Mouse (Mus musculus) myocyte (in vitro differentiated cells): ENCODE measurements around the gene Krtap5-1. TPM values are rescaled to one million over a fixed set of nuclear protein-coding genes. Genes with fewer than 3 reads are reported as not detected.
"Not testable (repeated sequence)": the region's sequence is repeated elsewhere in the genome, so short reads cannot be mapped to it uniquely, and the experiment has no call there.

ENCODE experiments used
- H3K27me3 ChIP-seq: one replicate; pipeline ENCODE4 v1.6.1; 2011; ENCODE audit not compliant: control insufficient read depth, insufficient read depth, insufficient read length
- H3K36me3 ChIP-seq: one replicate; pipeline ENCODE4 v1.6.1; 2011; ENCODE audit not compliant: control insufficient read depth, insufficient read depth
- H3K4me2 ChIP-seq: one replicate; pipeline ENCODE4 v1.6.1; 2011; ENCODE audit warnings: low read depth, control low read depth
- H3K4me3 ChIP-seq: one replicate; pipeline ENCODE4 v1.5.1; 2011; ENCODE audit warnings: mild to moderate bottlenecking, control low read depth, moderate library complexity
- H3K79me2 ChIP-seq: one replicate; pipeline ENCODE4 v1.6.1; 2011; ENCODE audit not compliant: control insufficient read depth, insufficient read depth
- H3ac ChIP-seq: one replicate; pipeline ENCODE4 v1.6.1; 2011; ENCODE audit not compliant: control insufficient read depth, insufficient read length
- CEBPB ChIP-seq: IDR thresholded peaks from 2 replicates; pipeline ENCODE4 v1.6.1; 2011; ENCODE audit warnings: mild to moderate bottlenecking, moderate library complexity; ENCODE audit not compliant: poor library complexity, insufficient read depth, severe bottlenecking
- E2F4 ChIP-seq: IDR thresholded peaks from one replicate; pipeline ENCODE4 v1.6.1; 2011; ENCODE audit warnings: mild to moderate bottlenecking, control low read depth, moderate library complexity; ENCODE audit not compliant: insufficient read depth
- MAX ChIP-seq: IDR thresholded peaks from one replicate; pipeline ENCODE4 v1.6.1; 2011; ENCODE audit warnings: low read depth, mild to moderate bottlenecking, control low read depth
- MYOD1 ChIP-seq, 3 experiments: IDR thresholded peaks; one replicate each; pipeline ENCODE4 v1.6.1; 2011; ENCODE audit warnings: control low read depth in 2 of 3, low read depth in 2 of 3, mild to moderate bottlenecking in 2 of 3, moderate library complexity in 1 of 3; ENCODE audit not compliant: insufficient read length in 2 of 3, control insufficient read depth in 1 of 3
- MYOG ChIP-seq, 3 experiments: IDR thresholded peaks; one replicate each; pipeline ENCODE4 v1.6.1; 2011; ENCODE audit warnings: control low read depth in 2 of 3, low read depth in 2 of 3, mild to moderate bottlenecking in 2 of 3; ENCODE audit not compliant: insufficient read length in 2 of 3, control insufficient read depth in 1 of 3, insufficient read depth in 1 of 3
- POLR2A ChIP-seq: IDR thresholded peaks from one replicate; pipeline ENCODE4 v1.6.1; 2011; ENCODE audit warnings: low read depth, mild to moderate bottlenecking, control low read depth, moderate library complexity; ENCODE audit not compliant: insufficient read length
- POLR2AphosphoS2 ChIP-seq: IDR thresholded peaks from one replicate; pipeline ENCODE4 v1.6.1; 2011; ENCODE audit warnings: low read depth, control low read depth; ENCODE audit not compliant: insufficient read length
- REST ChIP-seq: IDR thresholded peaks from one replicate; pipeline ENCODE4 v1.6.1; 2011; ENCODE audit warnings: mild to moderate bottlenecking, control low read depth, moderate library complexity; ENCODE audit not compliant: insufficient read depth, insufficient read length
- SRF ChIP-seq: IDR thresholded peaks from one replicate; pipeline ENCODE4 v1.6.1; 2011; ENCODE audit warnings: low read depth; ENCODE audit not compliant: control insufficient read depth, insufficient read length
- TCF12 ChIP-seq: IDR thresholded peaks from one replicate; pipeline ENCODE4 v1.6.1; 2011; ENCODE audit warnings: mild to moderate bottlenecking, control low read depth; ENCODE audit not compliant: poor library complexity, insufficient read depth, severe bottlenecking
- TCF3 ChIP-seq: IDR thresholded peaks from one replicate; pipeline ENCODE4 v1.6.1; 2011; ENCODE audit warnings: low read depth, control low read depth; ENCODE audit not compliant: insufficient read length
- USF1 ChIP-seq: IDR thresholded peaks from one replicate; pipeline ENCODE4 v1.6.1; 2011; ENCODE audit warnings: low read depth, mild to moderate bottlenecking, control low read depth, moderate library complexity
- polyA plus RNA-seq: library from polyadenylated mRNA; unstranded; fragments of >200 nt; fragmentation: generic; extraction: Trizol; gene quantifications from one replicate; pipeline ENCODE4 v1.2.1, GENCODE M21; 2012; ENCODE audit warnings: missing spikeins

Gene Krtap5-1
- polyA plus RNA-seq, 1 experiment: not detected

DNA sequence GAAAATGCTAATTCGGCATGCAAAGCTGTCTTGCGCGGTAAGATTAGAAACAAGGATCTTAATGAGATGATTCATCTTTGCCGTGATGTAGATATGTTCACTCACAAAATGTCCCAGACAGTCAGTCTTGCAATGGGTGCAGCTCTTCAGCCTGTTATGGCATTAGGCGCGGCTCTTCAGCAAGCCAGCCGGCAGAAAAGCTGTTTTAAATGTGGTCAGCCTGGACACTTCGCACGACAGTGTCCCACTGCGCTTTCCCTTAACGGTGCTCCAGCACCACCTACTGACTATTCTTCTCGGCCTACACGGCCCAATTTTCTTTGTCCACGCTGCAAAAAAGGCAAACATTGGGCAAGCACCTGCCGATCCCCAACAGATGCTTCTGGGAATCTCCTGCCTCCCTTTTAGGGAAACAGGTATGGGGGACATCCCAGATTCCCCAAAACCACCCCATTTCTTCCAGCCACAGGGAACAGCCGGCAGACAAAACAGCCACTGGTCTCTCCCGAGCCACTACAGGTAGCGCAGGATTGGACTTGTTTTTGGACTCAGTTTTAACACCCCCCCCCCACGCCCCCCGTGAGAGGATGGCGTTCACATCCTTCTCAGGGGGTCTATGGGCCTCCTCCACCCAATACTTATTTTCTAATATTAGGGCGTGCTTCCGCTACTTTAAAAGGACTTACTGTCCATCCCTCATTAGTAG, 11.6 kb downstream of the Krtap5-1 start:
- Histone ChIP-seq H3K36me3 (no peaks in the 10 kb centered on the region), H3ac (no peak overlapping the region), H3K27me3 (no peaks in the 10 kb centered on the region), H3K4me2 (peak overlapping the region; percentile 99), H3K4me3 (peak overlapping the region; percentile 49), H3K79me2 (no peaks in the 10 kb centered on the region)
- no peak for TF ChIP-seq MYOD1 (IDR thresholded peaks at IDR 0.05; ENCODE audit: control insufficient read depth in 1 of 3, insufficient read length in 2 of 3, low read depth in 2 of 3)

DNA sequence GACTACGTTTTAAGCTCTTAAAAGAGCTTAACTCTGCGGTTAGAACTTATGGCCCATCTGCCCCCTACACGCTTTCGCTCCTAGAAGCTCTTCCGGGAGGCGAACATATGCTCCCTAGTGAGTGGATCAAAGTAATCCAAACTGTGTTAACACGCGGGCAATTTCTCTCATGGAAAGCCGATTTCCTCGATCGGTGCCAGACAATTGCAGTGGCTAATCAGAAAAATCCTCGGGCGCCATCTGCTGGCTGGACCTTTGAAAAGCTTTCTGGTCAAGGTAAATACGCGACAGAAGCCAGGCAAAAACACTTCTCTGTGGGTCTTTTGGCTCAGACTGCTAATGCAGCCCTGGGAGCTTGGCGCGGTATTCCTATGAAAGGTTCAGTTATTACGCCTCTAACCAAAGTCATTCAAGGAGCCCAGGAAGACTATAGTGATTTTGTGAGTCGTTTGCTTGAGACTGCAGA, 12.3 kb downstream of the Krtap5-1 start:
- Histone ChIP-seq H3K4me3 (peak overlapping the region; percentile 49), H3ac (no peak overlapping the region), H3K4me2 (peak overlapping the region; percentile 99), H3K79me2 (no peaks in the 10 kb centered on the region), H3K36me3 (no peaks in the 10 kb centered on the region), H3K27me3 (peaks cover 2% of the 10 kb centered on the region)
- TF ChIP-seq MYOG (IDR thresholded peaks at IDR 0.05; ENCODE audit: control insufficient read depth in 1 of 3, insufficient read depth in 1 of 3, insufficient read length in 2 of 3, low read depth in 2 of 3) (no peak), MAX (no peak), TCF12 (no peak), POLR2A (no peak), USF1 (no peak), POLR2AphosphoS2 (no peak), MYOD1 (IDR thresholded peaks at IDR 0.05; ENCODE audit: control insufficient read depth in 1 of 3, insufficient read length in 2 of 3, low read depth in 2 of 3) (no peak), TCF3 (no peak), REST (no peak), SRF (no peak)

DNA sequence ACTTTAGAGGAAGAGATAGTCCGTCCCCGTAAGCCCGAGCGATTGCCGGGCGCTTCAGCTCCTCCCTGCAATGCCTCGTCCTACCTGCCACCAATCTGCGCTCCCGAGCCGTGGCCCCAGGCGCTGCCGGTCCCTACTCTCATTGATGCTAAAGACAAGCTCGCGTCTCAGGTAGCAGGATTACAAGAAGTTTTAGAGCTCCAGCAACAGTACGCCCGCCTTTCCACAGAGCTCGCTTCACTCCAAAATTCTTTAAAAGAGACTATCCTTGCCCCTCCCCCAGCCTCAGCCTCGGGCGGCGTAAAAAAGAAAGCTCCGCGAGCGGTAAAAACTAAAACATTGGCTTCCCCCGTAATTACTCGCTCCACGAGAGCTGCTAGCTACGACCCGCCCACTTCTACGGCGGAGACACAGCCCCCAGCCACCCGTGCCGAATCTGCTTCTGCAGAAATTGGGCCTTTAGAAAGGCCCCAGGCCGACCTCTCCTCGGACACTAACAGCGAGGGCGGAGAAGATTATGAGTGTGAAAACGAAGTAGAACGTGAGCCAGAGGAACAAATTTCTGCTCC, 12.8 kb downstream of the Krtap5-1 start:
- peak overlapping the region; percentile 49 for H3K4me3 ChIP-seq
- H3ac ChIP-seq: no peak overlapping the region
- no peak for TF ChIP-seq POLR2A
- no peak for TF ChIP-seq USF1
- no peak for TF ChIP-seq TCF3
- TF ChIP-seq POLR2AphosphoS2: no peak
- no peak for TF ChIP-seq SRF
- TF ChIP-seq MYOG (IDR thresholded peaks at IDR 0.05; ENCODE audit: control insufficient read depth in 1 of 3, insufficient read depth in 1 of 3, insufficient read length in 2 of 3, low read depth in 2 of 3): no peak
- no peak for TF ChIP-seq TCF12
- TF ChIP-seq E2F4: no peak
- TF ChIP-seq CEBPB: no peak
- TF ChIP-seq MYOD1 (IDR thresholded peaks at IDR 0.05; ENCODE audit: control insufficient read depth in 1 of 3, insufficient read length in 2 of 3, low read depth in 2 of 3): no peak
- no peak for TF ChIP-seq REST
- no peak for TF ChIP-seq MAX
- H3K4me2 ChIP-seq: peak overlapping the region; percentile 99
- H3K79me2 ChIP-seq: no peaks in the 10 kb centered on the region
- H3K36me3 ChIP-seq: no peaks in the 10 kb centered on the region
- H3K27me3 ChIP-seq: peaks cover 4% of the 10 kb centered on the region

DNA sequence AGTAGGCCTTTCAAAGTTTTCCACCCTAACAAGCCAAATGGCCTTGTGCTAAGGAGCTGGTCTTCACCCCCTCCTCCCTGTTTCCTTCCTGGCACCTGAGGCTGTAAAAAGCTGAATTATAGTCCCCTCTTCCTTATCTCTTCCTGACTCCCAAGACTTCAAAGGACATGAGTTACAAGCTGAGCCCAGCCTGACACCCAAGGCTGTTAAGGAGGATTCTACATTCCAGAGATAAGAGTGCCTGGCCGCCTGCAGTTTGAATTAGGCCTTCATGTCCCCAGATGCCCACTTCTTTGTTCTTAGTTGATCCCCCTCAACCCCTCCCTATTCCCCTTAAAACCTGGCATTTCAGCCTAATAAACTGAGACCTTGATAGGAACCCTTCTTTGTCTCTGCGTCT, 14.1 kb downstream of the Krtap5-1 start:
- not testable (repeated sequence) for H3K27me3 ChIP-seq, H3K79me2 ChIP-seq, H3K4me3 ChIP-seq, H3K4me2 ChIP-seq, H3ac ChIP-seq, H3K36me3 ChIP-seq

DNA sequence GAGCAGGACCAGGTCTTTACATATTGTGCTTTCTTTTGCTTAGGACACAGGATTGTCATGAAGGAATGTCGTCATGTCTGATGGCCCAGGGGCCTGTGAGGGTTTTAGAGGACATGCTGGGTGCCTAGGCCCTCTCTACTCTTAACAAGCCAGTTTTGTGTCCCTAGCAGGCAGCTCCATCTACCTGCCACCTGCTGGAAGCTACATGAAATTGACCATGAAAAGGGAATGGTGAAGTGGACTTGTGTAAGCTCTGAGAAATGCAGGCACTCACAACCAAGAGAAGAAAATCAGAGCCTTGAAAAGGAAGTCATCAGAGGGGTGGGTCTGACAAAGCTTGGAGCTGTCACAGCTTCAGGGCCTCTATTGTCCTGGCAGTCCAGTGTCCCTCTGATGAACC, 17.6 kb downstream of the Krtap5-1 start:
- H3ac ChIP-seq, H3K4me2 ChIP-seq, H3K27me3 ChIP-seq, H3K4me3 ChIP-seq, H3K79me2 ChIP-seq, H3K36me3 ChIP-seq: not testable (repeated sequence)

DNA sequence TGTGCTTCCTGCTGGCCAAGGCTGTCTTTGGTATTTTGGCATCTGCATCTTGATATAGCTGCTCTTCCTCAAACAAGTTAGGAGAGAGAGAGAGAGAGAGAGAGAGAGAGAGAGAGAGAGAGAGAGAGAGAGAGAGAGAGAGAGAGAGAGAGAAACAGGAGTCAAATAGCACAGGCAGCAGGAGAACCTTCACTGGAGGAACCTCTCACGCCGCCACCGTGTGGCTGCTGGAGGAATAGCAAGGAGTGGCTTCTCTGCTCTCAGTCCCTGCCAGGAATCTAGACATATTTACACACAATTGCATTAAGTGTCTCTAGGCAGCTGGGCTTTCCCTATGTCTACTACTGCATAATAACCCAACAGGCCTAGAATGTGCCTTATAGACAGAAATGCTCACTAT, 18.7 kb downstream of the Krtap5-1 start:
- H3K4me3 ChIP-seq, H3K79me2 ChIP-seq, H3ac ChIP-seq, H3K36me3 ChIP-seq, H3K4me2 ChIP-seq, H3K27me3 ChIP-seq: not testable (repeated sequence)

DNA sequence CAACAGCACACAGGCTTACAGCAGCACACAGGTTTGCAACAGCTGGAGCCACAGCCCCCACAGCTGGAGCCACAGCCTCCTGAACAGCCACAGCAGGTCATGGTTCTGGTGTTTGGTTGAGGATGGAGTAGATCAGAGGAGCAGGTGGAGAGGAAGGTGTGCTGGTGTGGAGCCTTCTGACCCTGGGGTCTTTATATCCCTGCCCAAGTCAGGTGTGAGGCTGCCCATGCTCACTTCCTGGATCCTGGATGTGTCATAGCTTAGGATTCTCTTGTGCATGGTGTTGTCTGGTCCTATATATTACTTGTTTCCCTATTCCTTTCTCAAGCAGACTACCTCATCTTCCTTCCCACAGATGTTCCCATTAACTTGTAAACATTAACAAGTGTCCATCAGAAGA, 22.7 kb downstream of the Krtap5-1 start, which contains the start of gene Gm4559:
Gm4559 (minus strand) TSS at position 101 of the 400 bp plus-strand sequence.
- not testable (repeated sequence) for H3K36me3 ChIP-seq, H3ac ChIP-seq, H3K4me2 ChIP-seq, H3K27me3 ChIP-seq, H3K4me3 ChIP-seq, H3K79me2 ChIP-seq

DNA sequence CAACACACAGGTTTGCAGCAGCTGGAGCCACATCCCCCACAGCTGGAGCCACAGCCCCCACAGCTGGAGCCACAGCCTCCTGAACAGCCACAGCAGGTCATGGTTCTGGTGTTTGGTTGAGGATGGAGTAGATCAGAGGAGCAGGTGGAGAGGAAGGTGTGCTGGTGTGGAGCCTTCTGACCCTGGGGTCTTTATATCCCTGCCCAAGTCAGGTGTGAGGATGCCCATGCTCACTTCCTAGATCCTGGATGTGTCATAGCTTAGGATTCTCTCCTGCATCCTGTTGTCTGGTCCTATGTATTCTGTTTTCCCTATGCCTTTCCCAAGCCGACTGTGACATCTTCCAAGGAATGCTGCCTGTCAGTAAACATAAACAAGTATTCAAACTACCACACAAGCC, 38.7 kb downstream of the Krtap5-1 start, which contains the start of gene Gm2431:
Gm2431 (minus strand) TSS at position 101 of the 400 bp plus-strand sequence.
- not testable (repeated sequence) for H3K4me2 ChIP-seq, H3ac ChIP-seq, H3K79me2 ChIP-seq, H3K4me3 ChIP-seq, H3K36me3 ChIP-seq, H3K27me3 ChIP-seq
